Mouse (Mus musculus) adrenal gland, adult (tissue): ENCODE measurements around the gene Pole2.
"Not testable (repeated sequence)": the region's sequence is repeated elsewhere in the genome, so short reads cannot be mapped to it uniquely, and the experiment has no call there.

Experiments
- DNase-seq, 2 experiments: peaks; one replicate each; pipeline ENCODE4 v3.0.0; 2022 to 2023; ENCODE audit warnings: low spot score in 1 of 2; ENCODE audit not compliant: inconsistent age in 2 of 2

The Pole2 gene

GRCm38 (mm10) chr12:69181800-69182199 is 46.2 kb downstream of the Pole2 start:
- no peak for DNase-seq

GRCm38 (mm10) chr12:69179371-69179770 is 48.6 kb downstream of the Pole2 start:
- no peak for DNase-seq

- no peak for DNase-seq
Measured at GRCm38 (mm10) chr12:69177526-69177925, 50.5 kb downstream of the Pole2 start.

GRCm38 (mm10) chr12:69175975-69176374 is 52.0 kb downstream of the Pole2 start:
- no peak for DNase-seq

GRCm38 (mm10) chr12:69171307-69171706 is 56.7 kb downstream of the Pole2 start:
- no peak for DNase-seq

GRCm38 (mm10) chr12:69168461-69169106 is 59.4 kb downstream of the Pole2 start, which contains the start of gene Lrr1:
TSS of gene Lrr1 (plus strand) at chr12:69168814.
- peak; percentile 88 to 98 for DNase-seq

GRCm38 (mm10) chr12:69167656-69168460 is 60.1 kb downstream of the Pole2 start:
- no peak for DNase-seq

- not testable (repeated sequence) for DNase-seq
Measured at GRCm38 (mm10) chr12:69166861-69167581, 61.0 kb downstream of the Pole2 start.

GRCm38 (mm10) chr12:69164904-69165303 is 63.1 kb downstream of the Pole2 start:
- DNase-seq: no peak

GRCm38 (mm10) chr12:69163586-69163985 is 64.4 kb downstream of the Pole2 start:
- DNase-seq: not testable (repeated sequence)

- peak in 1 of 2 experiments; percentile 30 for DNase-seq
Measured at GRCm38 (mm10) chr12:69160677-69161076, 67.3 kb downstream of the Pole2 start.

GRCm38 (mm10) chr12:69159578-69159940 is 68.4 kb downstream of the Pole2 start:
- DNase-seq: peak in 1 of 2 experiments; percentile 82

- peak; percentile 99 for DNase-seq
Measured at GRCm38 (mm10) chr12:69158765-69159577, 69.0 kb downstream of the Pole2 start, which contains the start of gene Rps29. TSS of gene Rps29 (minus strand) at chr12:69159186.

GRCm38 (mm10) chr12:69158366-69158764 is 69.6 kb downstream of the Pole2 start:
- no peak for DNase-seq

- peak in 1 of 2 experiments; percentile 21 for DNase-seq
Measured at GRCm38 (mm10) chr12:69157107-69157506, 70.9 kb downstream of the Pole2 start.

GRCm38 (mm10) chr12:69156436-69156835 is 71.6 kb downstream of the Pole2 start:
- DNase-seq: peak in 1 of 2 experiments; percentile 18

- DNase-seq: no peak
Measured at GRCm38 (mm10) chr12:69155923-69156322, 72.1 kb downstream of the Pole2 start.
